Mouse (Mus musculus) ovary, postnatal 14 days (tissue): ENCODE results near the gene Gm8439.

Experiments
- DNase-seq: peaks from one replicate; pipeline ENCODE4 v3.0.0; 2022; ENCODE audit warnings: low spot score

Gene Gm8439

DNA sequence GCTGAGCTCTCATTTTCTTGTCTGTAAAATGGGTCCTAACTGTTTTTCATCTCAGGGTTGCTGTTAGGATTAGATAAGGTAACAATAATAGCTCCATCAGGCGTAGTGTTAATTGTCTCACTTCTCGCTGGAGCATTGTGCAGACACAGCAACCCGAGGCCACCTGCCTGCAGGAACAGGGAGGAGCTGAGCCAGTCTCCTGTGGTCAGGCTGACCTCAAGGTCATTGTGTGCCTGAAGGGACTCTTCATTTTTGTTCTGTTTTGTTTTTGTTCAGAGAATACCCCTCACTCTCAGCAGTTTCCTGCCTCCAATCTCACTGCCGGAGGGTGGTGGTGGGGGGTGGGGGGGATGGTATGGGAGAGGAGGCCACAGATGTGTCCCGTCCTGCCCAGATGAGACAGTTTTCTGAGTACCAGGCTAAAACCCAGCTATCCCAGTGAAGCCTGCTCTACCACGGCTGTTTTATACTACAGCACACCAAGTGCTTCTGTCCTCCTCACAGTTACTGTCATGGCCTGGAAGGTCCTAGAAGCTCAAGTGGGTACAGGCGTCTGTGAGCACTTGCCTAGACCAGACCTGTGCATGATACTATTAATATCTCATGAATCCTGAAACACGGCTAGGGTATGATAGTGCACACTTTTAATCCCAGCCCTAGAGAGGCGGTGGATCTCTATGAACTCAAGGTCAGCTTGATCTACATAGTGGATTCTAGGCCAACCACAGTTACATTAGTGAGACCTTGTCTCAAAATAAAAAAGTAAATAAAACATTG lies 23.9 kb downstream of the Gm8439 start:
- DNase-seq, result no peak

DNA sequence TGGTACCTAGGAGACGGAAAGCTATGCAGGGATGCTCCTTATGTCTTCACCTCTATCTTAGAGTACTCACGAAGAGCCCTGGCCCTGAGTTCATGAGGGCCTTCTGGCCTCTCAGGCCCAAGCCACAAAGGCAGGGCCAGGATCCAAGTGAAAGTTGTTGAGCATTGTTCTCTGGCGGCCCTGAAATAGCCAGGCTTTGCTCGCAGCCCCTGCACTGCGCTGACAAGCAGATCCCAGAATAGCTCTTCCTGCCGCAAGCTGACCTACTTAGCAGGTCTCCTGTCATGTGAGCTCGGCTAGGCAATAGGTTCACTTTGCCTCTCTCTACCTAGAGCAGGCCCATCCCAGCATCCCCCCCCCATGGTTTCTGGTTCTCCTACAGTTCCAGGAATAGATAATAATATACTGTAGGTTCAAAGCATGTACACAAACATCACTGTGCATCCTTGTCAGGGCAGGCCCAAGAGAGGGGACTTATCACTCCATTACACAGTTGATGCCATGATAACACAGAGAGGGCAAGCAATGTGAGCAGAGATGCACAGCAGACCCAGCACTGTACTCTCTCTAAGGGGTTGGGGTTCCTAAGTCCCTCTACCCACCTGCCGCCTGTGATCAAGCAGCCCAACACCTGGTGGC lies 25.3 kb downstream of the Gm8439 start:
- peak; percentile 21 for DNase-seq

- no peak for DNase-seq
Measured at GRCm38 (mm10) chr4:120614644-120615043, 26.1 kb downstream of the Gm8439 start.

DNA sequence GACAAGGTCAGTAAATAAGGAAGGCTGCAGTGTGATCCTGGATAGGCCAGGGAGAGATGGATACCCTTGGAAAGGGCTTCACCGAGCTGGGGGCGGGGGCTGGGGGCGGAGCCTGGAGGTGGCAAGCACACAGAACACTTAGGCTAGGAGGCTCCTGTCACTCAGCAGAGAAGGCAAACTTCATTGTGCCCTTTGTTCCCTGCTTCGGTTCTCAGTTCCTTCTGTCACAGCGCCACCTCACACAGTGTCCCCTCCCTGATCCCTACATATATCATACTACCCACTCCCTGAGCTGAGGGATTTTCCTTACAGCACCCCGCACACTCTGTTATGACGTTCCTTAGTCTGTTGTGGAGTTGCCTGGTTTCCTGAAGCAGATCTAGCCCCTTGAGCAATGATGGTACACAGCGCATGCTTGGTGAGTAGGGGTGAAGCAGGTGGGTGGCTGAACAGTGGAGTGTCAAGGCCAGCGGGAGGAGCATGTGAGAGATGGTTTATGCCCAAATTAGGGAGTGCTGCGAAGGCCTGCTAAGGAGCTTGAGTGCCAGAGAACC lies 27.1 kb downstream of the Gm8439 start:
- DNase-seq, result peak; percentile 22

DNA sequence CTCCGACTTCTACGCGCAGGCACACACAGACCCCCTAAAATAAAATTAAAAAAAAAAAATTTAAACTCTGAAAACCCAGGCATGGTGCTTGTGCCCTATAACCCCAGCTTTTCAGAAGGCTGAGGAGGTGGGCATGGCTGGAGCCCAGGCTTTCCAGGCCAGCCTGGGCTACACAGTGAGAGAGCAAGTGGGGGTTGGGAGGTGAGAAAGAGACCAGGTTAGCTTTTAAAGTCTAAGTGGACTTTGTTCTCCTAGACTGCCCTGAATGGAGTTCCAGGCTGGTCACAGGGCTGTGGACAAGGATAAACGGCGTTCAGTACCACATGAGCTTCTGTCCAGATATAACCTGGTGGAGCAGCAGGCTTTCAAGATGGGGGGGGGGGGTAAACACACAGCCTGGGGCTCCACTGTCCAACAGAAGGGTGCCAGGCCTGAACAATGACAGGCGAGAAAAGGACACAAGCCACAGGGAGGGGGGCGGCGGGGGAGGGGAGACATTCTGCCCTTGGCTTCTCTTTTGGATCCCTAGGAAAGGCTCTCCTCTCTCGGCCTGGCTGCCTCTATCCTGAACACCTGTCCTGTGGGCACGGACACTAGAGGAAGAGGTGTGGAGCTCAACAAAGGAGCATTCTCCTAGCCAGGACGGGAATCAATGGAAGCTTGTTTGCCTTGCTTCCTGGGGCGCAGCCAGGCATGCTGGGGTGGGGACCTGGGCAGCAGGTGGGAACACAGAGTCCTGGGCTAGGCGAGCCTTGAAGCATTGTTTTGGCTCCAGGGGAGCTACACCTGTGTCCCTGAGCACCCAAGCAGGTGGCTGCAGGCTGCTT lies 27.9 kb downstream of the Gm8439 start:
- peak; percentile 14 for DNase-seq

DNA sequence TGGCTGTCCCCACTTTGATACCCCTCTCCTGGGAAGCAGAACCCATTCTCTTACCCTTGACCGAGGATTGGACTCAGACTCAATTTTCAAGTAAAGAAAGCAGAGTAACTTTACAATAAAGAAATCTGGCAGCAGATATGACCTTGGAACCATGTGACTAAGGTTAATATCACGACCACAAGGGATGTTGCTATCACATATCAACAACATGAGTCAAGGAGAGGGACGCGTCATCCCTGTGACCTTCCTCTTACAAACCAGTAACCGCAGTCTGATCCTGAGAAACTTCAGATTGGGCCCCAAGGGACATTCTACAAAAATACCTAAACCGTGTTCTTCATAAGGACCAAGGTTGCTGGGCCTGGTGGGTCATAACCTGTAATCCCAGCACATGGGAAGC lies 39.2 kb downstream of the Gm8439 start:
- DNase-seq, result no peak

- DNase-seq, result no peak
Measured at GRCm38 (mm10) chr4:120630218-120630931, 41.8 kb downstream of the Gm8439 start.

DNA sequence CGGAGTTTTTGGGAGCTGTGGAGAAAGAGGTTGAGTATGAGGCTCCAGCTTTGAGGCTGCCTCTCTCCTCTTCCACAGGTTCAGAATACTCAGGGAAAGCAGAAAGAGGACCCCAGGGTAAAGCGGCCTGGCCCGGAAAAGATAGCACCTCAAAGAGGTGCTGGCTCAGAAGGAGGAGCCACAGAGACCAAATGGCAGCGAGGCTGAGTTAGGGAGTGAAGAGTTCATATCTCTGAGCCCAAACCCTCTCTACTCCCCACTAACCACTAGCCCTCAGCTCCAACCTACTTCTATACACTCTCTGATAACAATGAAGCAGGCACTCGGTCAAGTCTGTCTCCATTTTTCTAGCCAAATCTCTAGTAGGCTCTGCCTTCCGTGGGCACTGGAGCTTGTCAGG lies 43.3 kb downstream of the Gm8439 start:
- DNase-seq, result no peak

GRCm38 (mm10) chr4:120635351-120635750 lies 46.8 kb downstream of the Gm8439 start:
- DNase-seq, result no peak

DNA sequence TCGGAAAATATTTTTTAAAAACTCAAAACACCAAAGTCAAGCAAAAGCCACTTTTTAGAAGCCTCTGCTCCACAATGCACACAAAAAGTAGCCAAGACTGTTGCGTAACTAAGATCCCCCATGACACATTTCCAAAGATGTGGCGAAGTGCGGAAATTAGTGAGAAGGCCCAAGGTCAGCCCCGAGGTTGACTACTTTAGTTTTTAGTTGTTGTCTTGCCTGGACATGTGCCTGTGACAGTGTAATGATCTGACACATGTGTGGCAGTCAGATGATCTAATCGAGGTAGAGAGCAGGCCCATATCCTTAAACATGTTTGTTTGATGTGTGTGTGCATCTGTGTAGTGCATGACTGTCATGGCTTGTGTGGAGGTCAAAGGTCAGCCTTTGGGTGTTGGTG lies 53.4 kb downstream of the Gm8439 start:
- DNase-seq, result no peak

GRCm38 (mm10) chr4:120643899-120644298 lies 55.4 kb downstream of the Gm8439 start:
- no peak for DNase-seq

DNA sequence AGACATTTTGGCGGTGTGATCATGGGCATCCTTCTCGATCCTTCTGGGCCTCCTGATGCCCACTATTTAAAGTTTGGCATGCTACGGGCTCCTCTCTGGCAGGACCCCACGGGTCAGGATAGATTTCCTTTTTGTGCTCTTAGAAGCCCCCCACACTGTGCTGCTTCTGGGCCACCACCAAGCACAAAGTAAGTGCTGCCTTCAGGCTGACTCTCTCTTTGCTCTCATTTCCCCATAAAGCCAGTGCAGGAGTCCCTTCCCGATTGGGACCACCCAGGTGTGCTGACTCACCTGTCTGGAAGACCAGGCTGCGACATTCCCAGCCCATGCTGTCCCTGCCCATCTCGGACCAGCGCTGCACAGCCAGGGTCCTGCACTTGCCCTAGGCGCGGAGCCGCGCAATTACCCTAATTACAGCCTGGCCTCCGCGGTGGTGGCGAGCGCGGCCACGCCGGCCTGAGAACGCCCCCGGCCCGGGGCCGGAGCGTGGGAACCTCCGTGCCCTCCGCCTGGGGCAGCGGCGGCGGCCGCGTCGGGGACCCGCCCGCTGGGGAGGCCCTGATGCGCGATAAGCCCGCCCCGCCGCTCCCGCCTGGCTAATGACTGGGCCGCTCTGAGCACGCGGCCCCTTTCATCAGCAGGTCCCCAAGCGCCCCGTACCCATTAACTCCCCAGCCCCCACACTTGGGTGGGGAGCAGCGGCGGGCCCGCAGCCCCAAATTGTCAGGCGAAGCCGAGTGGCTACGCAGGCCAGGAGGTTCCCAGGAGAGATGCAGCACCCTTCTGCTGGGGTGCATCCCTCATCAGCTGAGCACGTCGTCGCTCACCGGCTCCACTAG lies 61.0 kb downstream of the Gm8439 start:
- no peak for DNase-seq

DNA sequence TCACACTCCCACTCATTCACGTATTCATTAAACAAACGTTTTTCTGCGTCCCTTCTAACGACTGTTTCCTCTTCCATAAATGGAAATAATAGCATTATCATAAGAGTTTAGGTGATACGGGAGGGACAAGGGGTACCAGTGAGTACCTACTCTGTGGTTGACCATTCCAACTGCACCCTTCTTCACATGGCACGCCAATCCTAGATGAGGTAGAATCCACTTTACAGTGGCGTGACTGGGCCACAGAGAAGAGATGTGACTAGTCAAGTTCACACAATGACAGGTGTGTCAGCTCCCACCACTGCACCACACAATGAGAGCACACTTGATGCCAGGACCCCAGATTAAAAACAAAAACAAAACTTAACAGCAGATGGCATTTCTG lies 61.7 kb downstream of the Gm8439 start:
- DNase-seq, result no peak

GRCm38 (mm10) chr4:120655898-120656297 lies 67.4 kb downstream of the Gm8439 start:
- DNase-seq, result no peak
